Mouse (Mus musculus) T-cell, adult 2 months (primary cell): ENCODE results near the gene Csrp1.

Experiments
- DNase-seq: peaks from one replicate; pipeline ENCODE4 v3.0.0; 2022; ENCODE audit warnings: low spot score

Gene Csrp1

GRCm38 (mm10) chr1:135731897-135732684, 12.2 kb downstream of the Csrp1 start:
- DNase-seq = no peak

DNA sequence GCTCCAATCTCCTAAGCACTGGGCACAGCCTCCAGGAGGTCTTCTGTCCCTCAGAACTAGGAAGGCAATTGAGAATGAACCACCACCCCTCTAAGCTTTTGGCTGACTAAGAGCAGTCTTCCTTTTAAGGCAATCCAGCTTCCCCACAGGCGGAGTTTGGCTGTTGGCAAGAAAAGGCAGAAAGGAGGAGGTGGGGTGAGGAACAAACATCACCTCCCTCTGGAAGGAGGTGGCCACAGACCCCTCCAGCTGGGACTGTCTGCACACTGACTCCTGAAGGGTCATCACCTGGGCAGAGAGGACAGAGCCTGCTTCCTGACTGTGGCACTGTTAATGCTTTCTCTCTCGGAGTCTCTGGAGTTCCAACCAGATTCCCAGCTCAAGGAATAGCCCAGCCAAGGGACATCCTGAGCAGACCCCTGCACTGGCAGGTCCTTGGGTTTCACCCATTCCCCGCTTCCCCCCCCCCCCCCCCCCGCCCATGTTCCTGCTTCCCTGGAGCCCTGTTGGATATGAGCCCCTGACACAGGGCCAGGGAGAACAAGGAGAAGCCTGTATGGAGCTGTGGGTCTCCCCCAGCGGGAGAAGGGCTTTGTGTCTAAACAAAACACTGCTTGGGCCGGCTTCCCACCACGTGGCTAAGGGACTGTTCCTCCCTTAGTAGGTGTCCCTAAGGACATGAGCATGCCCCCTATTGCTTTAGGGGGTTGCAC, 14.5 kb downstream of the Csrp1 start:
- DNase-seq = no peak

- DNase-seq = no peak
Measured at GRCm38 (mm10) chr1:135735460-135735859, 15.6 kb downstream of the Csrp1 start.

GRCm38 (mm10) chr1:135744987-135745386, 25.1 kb downstream of the Csrp1 start:
- DNase-seq = no peak

DNA sequence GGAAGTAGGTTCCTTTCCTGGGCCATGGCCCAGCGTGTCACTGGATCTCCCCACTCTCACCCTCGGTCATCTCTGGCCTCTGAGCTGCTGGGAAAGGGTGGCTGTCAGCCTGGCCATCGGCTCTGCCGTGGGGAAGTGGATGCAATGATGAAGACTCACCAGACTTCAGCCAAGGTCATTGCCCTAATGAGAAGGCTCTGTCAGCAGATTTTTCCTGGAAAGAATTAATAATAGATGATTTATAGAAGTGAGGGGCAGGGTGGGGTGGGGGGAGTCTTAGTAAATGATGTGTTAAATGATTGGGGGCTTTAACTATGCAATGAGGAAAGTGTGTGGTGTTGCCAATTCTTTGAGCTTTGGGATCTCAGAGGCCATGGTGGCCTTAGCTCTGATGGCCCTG, 26.4 kb downstream of the Csrp1 start:
- DNase-seq = no peak

DNA sequence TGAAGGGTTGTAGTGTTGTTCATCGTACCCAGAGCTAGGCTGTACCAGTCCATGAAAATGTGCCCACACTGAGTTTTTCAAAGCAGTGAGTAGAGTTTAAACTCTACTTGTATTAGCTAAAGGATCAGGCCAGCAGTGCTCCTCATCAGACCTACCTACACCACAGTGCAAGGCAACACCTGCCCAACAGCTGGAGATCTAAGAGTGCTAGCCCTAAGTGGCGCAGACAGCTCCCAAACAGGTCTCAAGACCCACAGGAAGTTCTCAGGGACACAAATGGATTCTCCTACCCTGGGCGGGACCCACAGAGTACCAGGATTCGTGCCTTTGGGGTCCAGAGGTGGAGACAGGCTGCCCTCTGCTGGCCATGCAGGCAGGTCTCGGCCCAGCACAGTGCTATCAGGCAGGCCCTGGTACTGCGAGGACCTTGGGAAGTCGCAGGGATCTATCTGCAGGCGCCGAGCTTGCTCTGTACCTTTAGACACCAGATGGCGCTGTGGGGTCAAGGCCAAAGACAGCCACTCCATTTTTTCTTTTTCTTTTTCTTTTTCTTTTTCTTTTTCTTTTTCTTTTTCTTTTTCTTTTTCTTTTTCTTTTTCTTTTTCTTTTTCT, 33.0 kb downstream of the Csrp1 start:
- peak; percentile 89 for DNase-seq

- no peak for DNase-seq
Measured at GRCm38 (mm10) chr1:135755287-135755686, 35.4 kb downstream of the Csrp1 start.

GRCm38 (mm10) chr1:135755913-135756312, 36.1 kb downstream of the Csrp1 start:
- no peak for DNase-seq

DNA sequence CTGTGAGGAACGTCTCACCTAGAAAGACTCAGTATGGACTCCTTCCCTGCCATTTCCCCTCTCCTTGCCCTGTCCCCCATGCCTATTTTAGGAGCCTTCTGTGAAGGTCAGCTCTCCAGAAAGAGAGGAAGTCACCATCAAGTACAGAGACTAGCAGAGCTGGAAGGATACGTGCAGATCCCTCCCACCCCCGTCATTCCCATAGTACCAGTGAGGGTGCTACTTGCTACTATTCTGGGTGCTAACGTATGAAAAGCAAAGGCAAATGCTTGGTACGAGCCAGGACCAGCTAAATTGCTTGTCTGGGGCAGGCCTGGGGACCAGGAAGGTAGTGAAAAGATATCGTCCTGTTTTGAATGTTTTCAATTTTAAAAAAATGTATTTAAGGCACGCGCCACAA, 37.4 kb downstream of the Csrp1 start:
- DNase-seq = no peak

DNA sequence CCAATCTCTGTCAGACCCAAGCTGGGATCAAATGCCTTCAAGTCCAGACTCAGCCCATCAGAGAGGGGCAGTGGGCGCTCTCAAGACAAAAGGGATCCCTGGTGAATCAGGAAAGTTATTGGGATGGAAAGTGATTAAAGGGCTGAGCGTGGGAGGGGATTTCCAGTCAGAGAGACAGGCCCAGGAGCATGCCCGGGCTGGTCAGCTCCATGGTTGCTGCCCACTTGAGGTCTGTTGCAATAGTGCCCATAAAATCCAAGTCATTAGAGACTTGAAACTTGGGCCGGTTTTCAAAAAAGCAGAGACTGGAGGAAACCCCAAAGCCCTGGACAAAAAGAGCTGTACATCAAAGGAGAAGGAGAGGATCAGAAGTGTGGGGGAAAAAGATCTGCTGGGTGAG, 39.8 kb downstream of the Csrp1 start:
- no peak for DNase-seq

GRCm38 (mm10) chr1:135760216-135760615, 40.4 kb downstream of the Csrp1 start:
- no peak for DNase-seq

DNA sequence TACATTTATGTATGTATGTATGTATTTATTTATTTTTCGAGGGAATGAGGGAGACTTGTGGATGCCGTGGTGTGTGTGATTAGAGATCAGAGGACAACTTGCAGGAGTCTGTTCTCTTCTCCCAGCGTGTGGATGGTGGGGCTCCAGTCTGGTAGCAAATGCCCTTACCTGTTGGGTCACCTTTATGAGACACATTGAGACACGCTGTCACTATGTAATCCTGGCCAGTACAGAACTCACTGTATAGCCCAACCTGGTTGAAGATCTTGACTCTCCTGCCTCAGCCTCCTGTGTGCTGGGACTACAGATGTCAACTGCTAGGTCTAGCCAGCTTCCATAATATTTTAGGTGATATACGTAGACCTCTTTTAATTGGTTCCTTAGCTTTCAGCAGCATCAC, 41.9 kb downstream of the Csrp1 start:
- DNase-seq = no peak

DNA sequence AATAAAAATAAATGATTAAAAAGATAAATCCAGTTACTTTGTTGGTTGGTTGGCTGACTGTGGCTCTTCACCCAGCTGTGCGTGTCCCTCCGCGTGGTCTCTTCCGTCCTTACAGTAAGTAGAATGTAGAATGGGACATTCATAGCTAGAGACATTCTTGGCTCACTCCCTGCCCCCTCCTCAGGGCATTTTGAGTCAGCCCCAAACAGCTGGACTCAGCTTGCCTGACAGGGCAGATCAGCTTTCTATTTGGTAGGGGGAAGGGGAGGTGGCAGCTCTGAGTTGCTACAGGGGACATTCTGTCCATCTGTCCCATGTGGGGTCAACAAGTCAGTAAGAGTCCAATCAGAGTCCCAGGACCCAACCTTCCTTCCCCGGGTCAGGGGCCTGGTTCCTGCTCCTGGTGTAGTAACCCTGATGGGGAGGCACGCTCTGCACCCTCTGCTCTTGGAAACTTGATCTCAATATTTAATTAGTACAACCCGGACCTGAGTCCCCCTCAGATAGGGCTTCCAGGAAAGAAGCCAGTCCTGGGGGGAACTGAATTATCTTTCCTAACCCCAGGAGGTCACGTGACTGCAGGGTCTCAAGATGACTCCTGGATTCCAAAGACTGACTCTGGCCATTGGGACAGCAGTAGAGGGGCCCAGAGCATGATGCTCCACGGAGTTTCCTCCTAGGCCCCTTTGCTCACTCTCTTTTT, 43.8 kb downstream of the Csrp1 start:
- no peak for DNase-seq

GRCm38 (mm10) chr1:135764206-135764528, 44.3 kb downstream of the Csrp1 start:
- no peak for DNase-seq

DNA sequence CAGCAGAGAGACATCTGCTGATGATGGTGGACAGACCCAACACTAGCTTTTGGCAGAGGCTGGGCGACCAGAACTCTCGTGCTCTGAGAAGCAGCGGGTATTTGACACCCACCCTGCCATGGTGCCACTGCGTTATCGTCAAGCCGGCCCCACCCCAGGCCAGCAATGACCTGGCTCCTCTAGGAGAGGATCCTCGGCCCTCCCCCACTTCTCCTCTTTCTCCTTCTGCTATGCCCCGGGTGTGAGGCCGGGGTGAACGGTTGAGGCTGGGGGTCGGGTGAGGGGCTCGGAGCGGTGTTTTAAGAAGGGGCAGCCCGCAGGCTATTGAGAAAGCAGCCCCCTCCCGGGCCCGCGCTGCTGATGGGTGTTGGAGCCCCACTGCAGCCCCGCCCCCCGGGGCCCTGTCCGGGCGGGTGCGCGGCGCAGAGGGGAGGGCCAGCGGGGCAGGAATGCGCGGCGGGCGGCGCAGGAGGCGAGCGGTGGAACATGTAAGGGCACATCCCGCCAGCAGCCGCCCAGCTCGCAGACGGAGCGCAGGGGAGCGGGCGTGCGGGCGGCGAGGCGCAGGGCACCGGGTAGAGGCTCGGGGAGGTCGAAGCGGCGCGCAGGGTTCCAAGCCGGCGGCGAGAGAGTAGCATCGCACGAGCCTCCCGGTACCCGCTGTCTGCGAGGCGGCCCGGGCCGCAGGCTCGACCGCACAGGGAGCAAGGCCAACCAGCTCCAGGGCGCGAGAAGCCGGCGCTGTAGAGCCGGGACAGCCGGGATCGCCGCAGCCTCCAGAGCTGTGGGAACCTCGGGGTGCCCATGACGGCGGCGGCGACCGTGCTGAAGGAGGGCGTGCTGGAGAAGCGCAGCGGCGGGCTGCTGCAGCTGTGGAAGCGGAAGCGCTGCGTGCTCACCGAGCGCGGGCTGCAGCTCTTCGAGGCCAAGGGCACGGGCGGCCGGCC, 46.1 kb downstream of the Csrp1 start, which contains the start of gene Phlda3:
Gene Phlda3, plus strand, starts transcription at position 475 of the 947 bp plus-strand sequence.
- DNase-seq = peak; percentile 41

- no peak for DNase-seq
Measured at GRCm38 (mm10) chr1:135766592-135767306, 46.9 kb downstream of the Csrp1 start.

- no peak for DNase-seq
Measured at GRCm38 (mm10) chr1:135767324-135767890, 47.5 kb downstream of the Csrp1 start.

GRCm38 (mm10) chr1:135768400-135768799, 48.5 kb downstream of the Csrp1 start:
- no peak for DNase-seq

- DNase-seq = no peak
Measured at GRCm38 (mm10) chr1:135770237-135770636, 50.4 kb downstream of the Csrp1 start.

- no peak for DNase-seq
Measured at GRCm38 (mm10) chr1:135770896-135771572, 51.2 kb downstream of the Csrp1 start.
